Mouse (Mus musculus): ENCODE measurements around the gene Rbm47. TPM values are rescaled to one million over a fixed set of nuclear protein-coding genes. Genes with fewer than 3 reads are reported as not detected.

The Rbm47 gene
- polyA plus RNA-seq, 1 experiment from 2014 or later = 1.5 TPM

GRCm38 (mm10) chr5:66014437-66014836, 158.5 kb downstream of the Rbm47 start:
- Histone ChIP-seq H3K9ac (no peak overlapping the region), H3K36me3 (no peaks in the 10 kb centered on the region), H3K4me3 (no peak overlapping the region), H3K27me3 (no peaks in the 10 kb centered on the region), H3K4me2 (no peak overlapping the region), H3K4me1 (replicated peaks) (no peaks in the 10 kb centered on the region), H3K27ac (replicated peaks) (no peak overlapping the region), H3K9me3 (no peaks in the 10 kb centered on the region)
- no peak for ATAC-seq (ENCODE audit: low read depth)
- 95% methylated on average over 2 of the region's 2 CpGs for WGBS

GRCm38 (mm10) chr5:66013999-66014398, 158.9 kb downstream of the Rbm47 start:
- no peaks in the 10 kb centered on the region for H3K4me1 ChIP-seq (replicated peaks)
- H3K4me3 ChIP-seq = no peak overlapping the region
- no peak overlapping the region for H3K4me2 ChIP-seq
- H3K36me3 ChIP-seq = no peaks in the 10 kb centered on the region
- H3K9ac ChIP-seq = no peak overlapping the region
- no peaks in the 10 kb centered on the region for H3K9me3 ChIP-seq
- WGBS = 79% methylated on average over 3 of the region's 3 CpGs
- no peak for ATAC-seq (ENCODE audit: low read depth)
- no peak overlapping the region for H3K27ac ChIP-seq (replicated peaks)
- H3K27me3 ChIP-seq = no peaks in the 10 kb centered on the region

GRCm38 (mm10) chr5:66008245-66008967, 164.5 kb downstream of the Rbm47 start:
- WGBS = 91% methylated on average over 15 of the region's 15 CpGs
- Histone ChIP-seq H3K4me1 (replicated peaks) (no peaks in the 10 kb centered on the region), H3K4me2 (no peak overlapping the region), H3K36me3 (no peaks in the 10 kb centered on the region), H3K4me3 (no peak overlapping the region), H3K27ac (replicated peaks) (no peak overlapping the region), H3K9me3 (no peaks in the 10 kb centered on the region), H3K9ac (no peak overlapping the region), H3K27me3 (no peaks in the 10 kb centered on the region)
- no peak for ATAC-seq (ENCODE audit: low read depth)

- H3K27ac ChIP-seq (replicated peaks) = no peak overlapping the region
- ATAC-seq (ENCODE audit: low read depth) = no peak
- H3K4me3 ChIP-seq = no peak overlapping the region
- no peaks in the 10 kb centered on the region for H3K27me3 ChIP-seq
- H3K36me3 ChIP-seq = no peaks in the 10 kb centered on the region
- no peak overlapping the region for H3K9ac ChIP-seq
- H3K4me1 ChIP-seq (replicated peaks) = no peaks in the 10 kb centered on the region
- WGBS = 45% methylated on average over 16 of the region's 16 CpGs
- no peak overlapping the region for H3K4me2 ChIP-seq
- no peaks in the 10 kb centered on the region for H3K9me3 ChIP-seq
Measured at GRCm38 (mm10) chr5:66005041-66005678, 167.8 kb downstream of the Rbm47 start.

- 79% methylated on average over 14 of the region's 14 CpGs for WGBS
- Histone ChIP-seq H3K9me3 (no peaks in the 10 kb centered on the region), H3K4me2 (no peak within 1 kb of the TSS), H3K4me3 (no peak within 1 kb of the TSS), H3K27me3 (no peaks in the 10 kb centered on the region), H3K27ac (replicated peaks) (no peak within 1 kb of the TSS), H3K36me3 (no peaks in the 10 kb centered on the region), H3K4me1 (replicated peaks) (no peaks in the 10 kb centered on the region), H3K9ac (no peak within 1 kb of the TSS)
- ATAC-seq (ENCODE audit: low read depth) = no peak
Measured at GRCm38 (mm10) chr5:66004134-66004925, 168.6 kb downstream of the Rbm47 start, which contains the start of gene 9130230L23Rik. Gene 9130230L23Rik, minus strand, starts transcription at chr5:66004285.

GRCm38 (mm10) chr5:66001232-66001631, 171.7 kb downstream of the Rbm47 start:
- H3K4me1 ChIP-seq (replicated peaks) = no peaks in the 10 kb centered on the region
- 76% methylated on average over 5 of the region's 5 CpGs for WGBS
- no peaks in the 10 kb centered on the region for H3K36me3 ChIP-seq
- no peaks in the 10 kb centered on the region for H3K9me3 ChIP-seq
- H3K4me2 ChIP-seq = no peak overlapping the region
- no peaks in the 10 kb centered on the region for H3K27me3 ChIP-seq
- H3K4me3 ChIP-seq = no peak overlapping the region
- no peak overlapping the region for H3K9ac ChIP-seq
- ATAC-seq (ENCODE audit: low read depth) = no peak
- no peak overlapping the region for H3K27ac ChIP-seq (replicated peaks)

- H3K27me3 ChIP-seq = no peaks in the 10 kb centered on the region
- no peak overlapping the region for H3K9ac ChIP-seq
- no peaks in the 10 kb centered on the region for H3K4me1 ChIP-seq (replicated peaks)
- WGBS = 68% methylated on average over 6 of the region's 6 CpGs
- H3K36me3 ChIP-seq = no peaks in the 10 kb centered on the region
- ATAC-seq (ENCODE audit: low read depth) = no peak
- H3K27ac ChIP-seq (replicated peaks) = no peak overlapping the region
- H3K9me3 ChIP-seq = no peaks in the 10 kb centered on the region
- H3K4me3 ChIP-seq = no peak overlapping the region
- no peak overlapping the region for H3K4me2 ChIP-seq
Measured at GRCm38 (mm10) chr5:66000567-66001125, 172.3 kb downstream of the Rbm47 start.

- Histone ChIP-seq H3K36me3 (no peaks in the 10 kb centered on the region), H3K27ac (replicated peaks) (no peak overlapping the region), H3K9ac (no peak overlapping the region), H3K4me1 (replicated peaks) (no peaks in the 10 kb centered on the region; the same call in 1 of the 2 replicates), H3K4me2 (no peak overlapping the region), H3K4me3 (no peak overlapping the region), H3K9me3 (no peaks in the 10 kb centered on the region), H3K27me3 (no peaks in the 10 kb centered on the region)
- 84% methylated on average over 7 of the region's 7 CpGs for WGBS
- no peak for ATAC-seq (ENCODE audit: low read depth)
Measured at GRCm38 (mm10) chr5:66000074-66000473, 172.8 kb downstream of the Rbm47 start.

- no peaks in the 10 kb centered on the region for H3K27me3 ChIP-seq
- no peak overlapping the region for H3K27ac ChIP-seq (replicated peaks)
- no peaks in the 10 kb centered on the region for H3K9me3 ChIP-seq
- no peak for ATAC-seq (ENCODE audit: low read depth)
- no peaks in the 10 kb centered on the region for H3K36me3 ChIP-seq
- H3K4me2 ChIP-seq = no peak overlapping the region
- no peak overlapping the region for H3K9ac ChIP-seq
- no peak overlapping the region for H3K4me3 ChIP-seq
- H3K4me1 ChIP-seq (replicated peaks) = no peaks in the 10 kb centered on the region; the same call in 1 of the 2 replicates
- 90% methylated on average over 7 of the region's 7 CpGs for WGBS
Measured at GRCm38 (mm10) chr5:65999106-65999505, 173.8 kb downstream of the Rbm47 start.

GRCm38 (mm10) chr5:65997813-65998212, 175.1 kb downstream of the Rbm47 start:
- Histone ChIP-seq H3K4me2 (no peak overlapping the region), H3K36me3 (no peaks in the 10 kb centered on the region), H3K9ac (no peak overlapping the region), H3K4me3 (no peak overlapping the region), H3K4me1 (replicated peaks) (no peaks in the 10 kb centered on the region; the same call in 1 of the 2 replicates), H3K27me3 (no peaks in the 10 kb centered on the region), H3K27ac (replicated peaks) (no peak overlapping the region), H3K9me3 (no peaks in the 10 kb centered on the region)
- no peak for ATAC-seq (ENCODE audit: low read depth)

- H3K9me3 ChIP-seq = no peaks in the 10 kb centered on the region
- H3K27ac ChIP-seq (replicated peaks) = no peak overlapping the region; the same call in 1 of the 2 replicates
- no peak overlapping the region for H3K4me3 ChIP-seq
- no peaks in the 10 kb centered on the region for H3K36me3 ChIP-seq
- WGBS = 82% methylated on average over 6 of the region's 6 CpGs
- no peak overlapping the region for H3K9ac ChIP-seq
- no peaks in the 10 kb centered on the region for H3K27me3 ChIP-seq
- no peaks in the 10 kb centered on the region; the same call in 1 of the 2 replicates for H3K4me1 ChIP-seq (replicated peaks)
- H3K4me2 ChIP-seq = no peak overlapping the region
- ATAC-seq (ENCODE audit: low read depth) = no peak
Measured at GRCm38 (mm10) chr5:65994643-65995042, 178.3 kb downstream of the Rbm47 start.

- Histone ChIP-seq H3K4me1 (replicated peaks) (no peaks in the 10 kb centered on the region; the same call in 1 of the 2 replicates), H3K4me2 (no peak overlapping the region), H3K36me3 (no peaks in the 10 kb centered on the region), H3K27ac (replicated peaks) (no peak overlapping the region), H3K9me3 (no peaks in the 10 kb centered on the region), H3K4me3 (no peak overlapping the region), H3K9ac (no peak overlapping the region), H3K27me3 (no peaks in the 10 kb centered on the region)
- ATAC-seq (ENCODE audit: low read depth) = no peak
- WGBS = 87% methylated on average over 2 of the region's 2 CpGs
Measured at GRCm38 (mm10) chr5:65991191-65991590, 181.7 kb downstream of the Rbm47 start.
